Mouse (Mus musculus) spleen, postnatal 14 days (tissue): ENCODE data around the gene Olfr518.
A peak's percentile ranks its signal among the peaks of the same experiment; 100 is the strongest.

ENCODE experiments used
- DNase-seq, 2 experiments: peaks; one replicate each; pipeline ENCODE4 v3.0.0; 2021 to 2022; ENCODE audit warnings: low spot score in 2 of 2

The Olfr518 gene

DNA sequence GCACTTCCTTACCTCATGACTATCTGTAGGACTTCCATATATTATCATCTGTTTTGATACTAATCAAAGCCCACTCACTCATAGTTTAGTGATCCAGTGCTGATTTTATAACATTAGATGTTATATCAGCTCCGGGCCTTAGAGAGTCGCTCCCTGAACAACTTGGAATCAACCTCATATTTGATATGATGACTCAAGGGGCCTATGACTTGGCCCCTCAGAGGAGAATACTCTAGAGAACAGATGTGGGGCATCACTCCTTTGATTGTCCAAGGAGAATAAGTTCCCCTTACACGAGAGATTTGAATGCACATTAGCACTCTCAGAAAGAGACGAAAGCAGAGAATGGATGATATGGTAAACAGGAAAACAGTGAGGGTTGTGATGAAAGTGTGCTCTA lies at the start of gene Olfr518:
Olfr518 (minus strand) TSS at position 101 of the 400 bp plus-strand sequence.
- no peak for DNase-seq

DNA sequence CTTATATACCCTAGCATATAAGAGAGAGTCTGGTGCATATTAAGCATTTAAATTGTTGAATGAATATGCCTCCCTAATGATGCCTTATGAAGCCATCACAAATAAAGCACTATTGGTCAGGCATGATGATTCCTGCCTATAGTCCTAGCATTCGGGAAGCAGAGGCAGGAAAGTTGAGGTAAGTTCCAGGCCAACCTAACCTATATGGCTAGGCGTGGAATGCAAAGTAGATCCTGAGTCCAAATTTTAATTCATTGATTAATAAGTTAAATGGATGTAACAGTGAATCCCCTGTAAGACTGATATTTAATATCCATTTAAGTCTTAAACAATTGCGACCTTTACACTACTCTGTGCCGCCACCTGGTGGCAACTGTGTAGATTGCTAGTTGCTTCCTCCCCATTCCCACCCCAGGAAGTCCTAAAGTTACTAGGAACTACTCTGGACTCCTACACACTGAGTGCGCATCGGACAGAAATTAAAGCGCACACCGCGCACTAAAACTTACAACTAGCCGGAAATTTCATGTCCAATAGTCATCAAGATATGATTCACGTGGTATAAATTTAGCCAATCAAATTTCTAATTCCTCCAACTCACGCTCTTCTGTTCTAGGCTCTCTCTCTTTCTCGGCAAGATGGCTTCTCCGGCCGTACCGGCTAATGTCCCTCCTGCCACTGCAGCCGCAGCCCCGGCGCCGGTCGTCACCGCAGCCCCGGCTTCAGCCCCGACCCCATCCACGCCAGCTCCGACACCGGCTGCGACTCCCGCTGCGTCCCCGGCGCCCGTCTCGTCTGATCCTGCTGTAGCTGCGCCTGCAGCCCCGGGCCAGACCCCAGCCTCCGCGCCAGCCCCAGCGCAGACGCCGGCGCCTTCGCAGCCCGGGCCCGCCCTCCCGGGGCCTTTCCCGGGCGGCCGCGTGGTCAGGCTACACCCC lies 49.3 kb upstream of the Olfr518 start, which contains the start of gene Eif3f:
Eif3f (plus strand) TSS at position 624 of the 938 bp plus-strand sequence.
- DNase-seq: peak; percentile 85 to 87

DNA sequence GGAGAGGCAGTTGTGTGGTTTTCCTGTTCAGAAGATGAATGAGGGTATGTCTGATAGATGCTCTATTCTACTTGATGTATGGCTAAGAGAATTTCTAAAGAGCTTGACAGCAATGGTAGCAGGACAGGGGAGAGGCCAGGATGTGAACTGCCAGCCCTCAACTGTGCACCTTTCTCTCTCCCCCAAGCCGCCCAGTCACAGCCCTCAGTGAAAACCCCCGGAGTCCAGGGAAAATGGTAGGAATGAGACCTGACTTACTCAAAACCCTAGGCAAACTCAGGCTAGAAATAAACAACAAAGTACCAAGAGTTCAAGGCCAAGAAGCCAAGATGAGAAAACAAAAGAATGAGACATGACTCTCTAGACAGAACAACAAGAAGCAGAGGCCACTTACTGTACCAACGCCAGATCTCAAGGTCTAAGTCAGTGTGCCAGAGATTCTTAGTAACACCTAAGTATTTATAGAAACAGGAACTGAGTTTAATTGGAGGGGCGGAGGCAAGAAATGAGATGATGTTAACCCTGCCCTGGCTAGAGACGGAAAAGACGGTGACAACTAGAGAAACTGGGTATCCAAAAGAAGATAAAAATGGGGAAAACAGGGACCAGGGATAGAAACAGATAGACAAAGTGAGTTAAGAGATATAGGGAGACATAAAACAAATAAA lies 45.1 kb upstream of the Olfr518 start, which contains the start of gene Nlrp10:
Nlrp10 (minus strand) TSS at position 453 of the 668 bp plus-strand sequence.
- no peak for DNase-seq

DNA sequence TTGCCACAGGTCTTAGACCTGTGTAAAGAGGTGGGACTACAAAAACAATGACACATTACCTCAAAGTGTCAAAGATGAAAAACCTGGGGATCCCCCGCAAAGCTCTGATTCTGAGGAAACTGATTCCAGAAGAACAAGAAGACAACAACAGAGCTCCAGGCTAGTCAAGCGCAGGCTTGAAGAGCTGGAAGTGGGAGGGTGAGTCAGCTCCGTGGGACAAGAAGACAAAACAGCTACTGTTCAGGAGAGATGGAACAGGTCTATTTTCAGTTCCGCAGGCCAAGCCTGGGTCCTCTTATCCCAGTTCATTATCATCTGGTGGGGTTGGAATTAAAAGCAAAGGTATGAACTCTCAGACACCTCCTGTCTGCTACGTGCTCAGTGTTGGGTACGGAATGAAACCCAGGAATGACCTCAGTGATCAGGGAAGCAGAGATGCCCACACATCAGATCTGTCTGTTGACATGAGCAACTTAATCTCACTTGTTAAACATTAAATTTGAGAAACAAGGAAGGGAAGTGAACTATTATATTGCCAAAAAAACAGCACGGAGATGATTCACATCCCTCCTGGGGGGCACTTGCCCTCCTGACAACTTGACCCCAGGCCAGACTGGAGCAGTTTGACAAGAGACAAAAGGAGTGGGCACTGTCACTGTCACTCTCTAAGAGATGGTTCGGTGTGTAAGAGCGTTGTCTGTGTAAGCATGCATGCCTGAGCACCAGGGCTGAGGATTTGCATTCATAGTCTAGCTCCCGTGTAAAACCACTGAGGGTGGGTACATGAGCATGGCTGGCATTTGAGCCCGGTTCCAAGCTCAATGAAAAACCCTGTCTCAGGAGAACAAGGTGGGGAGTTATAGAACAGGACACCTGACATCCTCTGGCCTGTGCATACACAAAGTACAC lies 43.7 kb upstream of the Olfr518 start:
- no peak for DNase-seq

DNA sequence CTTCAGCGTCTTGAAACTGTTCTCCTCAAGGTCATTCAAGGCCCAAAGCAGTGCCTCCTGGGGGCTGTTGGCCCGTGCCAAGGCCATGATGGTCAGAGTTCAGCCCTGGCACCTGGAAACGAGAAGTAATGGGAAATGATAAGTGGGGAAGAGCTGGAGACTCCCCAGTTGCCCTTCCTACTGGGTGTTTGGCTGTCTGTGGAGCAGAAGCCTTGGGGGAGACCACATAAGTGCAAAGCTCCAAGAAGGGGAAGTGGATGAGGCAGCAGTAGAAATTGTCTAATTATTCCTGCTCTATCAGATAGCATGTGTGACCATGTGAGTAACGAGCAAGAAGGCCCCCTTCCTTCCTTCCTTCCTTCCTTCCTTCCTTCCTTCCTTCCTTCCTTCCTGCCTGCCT lies 42.2 kb upstream of the Olfr518 start:
- no peak for DNase-seq

DNA sequence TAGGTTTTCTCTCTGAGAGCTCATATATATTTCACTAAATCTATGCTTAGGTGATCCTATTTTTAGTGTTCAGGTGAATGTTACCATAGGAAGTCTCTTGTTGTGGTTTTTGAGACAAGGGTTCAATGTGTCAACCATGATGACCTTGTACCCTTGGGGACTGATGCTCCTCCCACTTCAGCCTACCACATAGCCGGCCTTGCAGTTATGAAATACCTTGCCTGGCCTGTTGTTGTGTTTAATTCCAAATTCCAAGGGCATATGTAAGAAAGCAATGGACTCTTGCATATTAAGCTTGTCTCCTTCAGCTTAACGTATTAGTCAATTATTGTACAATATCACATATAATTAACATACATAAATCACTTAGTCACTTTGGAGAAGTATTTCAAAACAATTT lies 19.2 kb upstream of the Olfr518 start:
- no peak for DNase-seq

DNA sequence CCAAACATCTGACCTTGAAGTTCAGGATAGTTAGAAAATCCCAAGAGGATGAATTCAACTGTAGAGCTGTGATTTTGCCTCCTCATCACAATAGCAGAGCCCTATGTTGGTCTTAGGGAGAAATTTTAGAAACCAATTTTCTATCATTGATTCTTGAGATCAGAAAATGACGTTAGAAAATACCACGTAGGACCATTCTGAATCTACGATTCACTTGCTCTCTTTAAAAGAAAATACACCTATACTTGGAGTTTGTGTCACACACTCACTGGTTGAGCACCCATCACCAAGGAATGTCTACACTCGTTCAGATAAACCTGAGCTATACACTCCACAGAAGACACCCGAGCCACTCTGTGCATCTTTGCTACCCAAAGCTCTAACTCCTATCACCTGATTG lies 9.5 kb upstream of the Olfr518 start, which contains the start of gene Olfr519:
Olfr519 (minus strand) TSS at position 101 of the 400 bp plus-strand sequence.
- DNase-seq: no peak

DNA sequence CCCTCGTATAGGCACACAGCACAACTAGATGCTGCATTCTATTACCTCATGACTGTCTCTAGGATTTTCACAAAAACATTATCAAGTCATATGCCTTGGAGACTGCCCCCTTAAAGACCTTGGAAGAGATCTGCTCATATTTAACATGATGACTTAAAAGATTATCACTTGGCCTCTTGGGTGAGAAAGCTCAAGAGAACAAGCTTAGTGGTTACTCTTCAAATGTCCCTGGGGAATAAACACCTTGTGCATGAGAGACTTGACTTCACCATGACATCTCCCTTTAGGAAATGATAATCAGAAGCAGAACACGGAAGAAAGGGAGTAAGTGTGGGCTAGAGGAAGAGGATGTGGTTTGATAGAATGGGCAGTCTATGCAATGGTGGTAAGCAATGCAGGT lies 12.5 kb downstream of the Olfr518 start, which contains the start of gene Olfr517:
Olfr517 (minus strand) TSS at position 101 of the 400 bp plus-strand sequence.
- DNase-seq: no peak

DNA sequence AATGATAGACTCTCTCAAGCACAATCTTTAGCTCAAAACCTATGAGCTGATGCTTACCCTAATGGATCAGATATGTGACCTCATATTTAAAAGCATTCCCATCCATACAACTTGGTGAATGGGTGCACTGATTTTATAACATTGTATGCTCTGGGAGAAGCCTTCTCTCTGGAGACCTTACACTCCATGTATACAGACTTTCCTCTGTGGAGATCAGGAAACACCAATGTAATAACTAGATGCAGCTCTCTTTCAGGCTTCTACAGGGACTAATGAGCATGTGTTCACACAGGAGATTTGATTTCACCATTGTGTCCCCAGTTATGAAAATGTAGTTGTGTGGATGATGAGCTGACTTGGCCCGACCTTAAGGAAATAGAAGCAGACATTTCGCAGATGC lies 34.4 kb downstream of the Olfr518 start, which contains the start of gene Olfr516:
Olfr516 (minus strand) TSS at position 101 of the 400 bp plus-strand sequence.
- no peak for DNase-seq
